Mouse (Mus musculus) megakaryocyte-erythroid progenitor cell, adult 5 weeks (primary cell): ENCODE data around the gene Calr3. TPM values are rescaled to one million over a fixed set of nuclear protein-coding genes. Genes with fewer than 3 reads are reported as not detected.

Source experiments
- polyA plus RNA-seq: library from polyadenylated mRNA; stranded (reverse); fragments of >175 nt; gene quantifications from 2 replicates; pipeline ENCODE4 v1.2.3, GENCODE M21; 2012

Calr3 gene
- polyA plus RNA-seq, result 0.35 TPM in 1 of 2 replicates, not detected in the other

GRCm38 (mm10) chr8:72443338-72443993, at the start of gene Calr3, which contains the start of gene 1700030K09Rik:
Calr3 (minus strand) TSS chr8:72443870.
1700030K09Rik (plus strand) TSS chr8:72443880.

GRCm38 (mm10) chr8:72491680-72492621, 48.3 kb upstream of the Calr3 start, which contains the start of gene Slc35e1:
Slc35e1 (minus strand) TSS chr8:72492614.

GRCm38 (mm10) chr8:72474826-72475546, 31.3 kb upstream of the Calr3 start, which contains the start of gene Cherp:
Cherp (minus strand) TSS chr8:72475226.

GRCm38 (mm10) chr8:72421362-72422335, 22.0 kb downstream of the Calr3 start, which contains the start of gene Eps15l1:
Eps15l1 (minus strand) TSS chr8:72421460.

Other genes with a start within 250 kb of the Calr3 start
- gene Cib3, start 231.0 kb downstream of the Calr3 start, polyA plus RNA-seq, result 0.43 TPM in 1 of 2 replicates, not detected in the other
- gene Gm11034, start 230.2 kb downstream of the Calr3 start, polyA plus RNA-seq, result not detected in 2 replicates
- 51.6 and 61.8 TPM in 2 replicates for gene Fam32a, start 224.1 kb downstream of the Calr3 start, polyA plus RNA-seq
- 165 and 171 TPM in 2 replicates for gene Ap1m1, start 203.9 kb downstream of the Calr3 start, polyA plus RNA-seq
- 111 and 150 TPM in 2 replicates for gene Gm10282, start 138.6 kb downstream of the Calr3 start, polyA plus RNA-seq
- 193 and 400 TPM in 2 replicates for gene Klf2, start 124.8 kb downstream of the Calr3 start, polyA plus RNA-seq
- 17.5 and 21.0 TPM in 2 replicates for gene Eps15l1, start 22.4 kb downstream of the Calr3 start, polyA plus RNA-seq
- 1.7 and 2.5 TPM in 2 replicates for gene 1700030K09Rik, start within 50 bp of the Calr3 start, polyA plus RNA-seq
- 255 and 295 TPM in 2 replicates for gene Cherp, start 31.4 kb upstream of the Calr3 start, polyA plus RNA-seq
- gene Slc35e1, start 48.7 kb upstream of the Calr3 start, polyA plus RNA-seq, result 11.7 and 12.9 TPM in 2 replicates
- 60.3 and 74.1 TPM in 2 replicates for gene Med26, start 104.4 kb upstream of the Calr3 start, polyA plus RNA-seq
- gene Smim7, start 127.2 kb upstream of the Calr3 start, polyA plus RNA-seq, result 19.9 and 21.5 TPM in 2 replicates
- 1.3 TPM in 2 replicates for gene Tmem38a, start 128.2 kb upstream of the Calr3 start, polyA plus RNA-seq
- gene Nwd1, start 202.8 kb upstream of the Calr3 start, polyA plus RNA-seq, result 4.0 and 4.7 TPM in 2 replicates